Mouse (Mus musculus) kidney, adult 2 months (tissue): ENCODE results near the gene Gm2696.
"Not testable (repeated sequence)": the region's sequence is repeated elsewhere in the genome, so short reads cannot be mapped to it uniquely, and the experiment has no call there.

ENCODE experiments used
- CTCF ChIP-seq: fragments of 200-500 bp; conservative IDR thresholded peaks from 2 replicates; pipeline ENCODE4 v1.5.1; 2011; ENCODE audit warnings: low read depth, mild to moderate bottlenecking, control low read depth, low read length, moderate library complexity, mixed read lengths; ENCODE audit not compliant: insufficient read depth, insufficient read length
- POLR2A ChIP-seq: fragments of 200-500 bp; IDR thresholded peaks from one replicate; pipeline ENCODE4 v1.6.1; 2011; ENCODE audit warnings: low read depth, low read length, control low read depth

- TF ChIP-seq CTCF, POLR2A: not testable (repeated sequence)
Observed at GRCm38 (mm10) chr10:77772142-77772541, 42.3 kb upstream of the Gm2696 start.
